Mouse (Mus musculus): ENCODE data around the gene Fbxo41.

GRCm38 (mm10) chr6:85436631-85437030 is 66.2 kb downstream of the Fbxo41 start:
- TF ChIP-seq CTCF (IDR thresholded peaks at IDR 0.05; ENCODE audit: borderline replicate concordance, control insufficient read depth, extremely low read depth, insufficient read depth, low read length, poor library complexity): no peak
- no peak for TF ChIP-seq POLR2A (IDR thresholded peaks at IDR 0.05; ENCODE audit: control insufficient read depth, extremely low read depth, insufficient read depth, low read length, poor library complexity)

All from thymus, adult 2 months (tissue).